23 mouse cellular contexts compared by ENCODE assay signal in the genomic region with DNA sequence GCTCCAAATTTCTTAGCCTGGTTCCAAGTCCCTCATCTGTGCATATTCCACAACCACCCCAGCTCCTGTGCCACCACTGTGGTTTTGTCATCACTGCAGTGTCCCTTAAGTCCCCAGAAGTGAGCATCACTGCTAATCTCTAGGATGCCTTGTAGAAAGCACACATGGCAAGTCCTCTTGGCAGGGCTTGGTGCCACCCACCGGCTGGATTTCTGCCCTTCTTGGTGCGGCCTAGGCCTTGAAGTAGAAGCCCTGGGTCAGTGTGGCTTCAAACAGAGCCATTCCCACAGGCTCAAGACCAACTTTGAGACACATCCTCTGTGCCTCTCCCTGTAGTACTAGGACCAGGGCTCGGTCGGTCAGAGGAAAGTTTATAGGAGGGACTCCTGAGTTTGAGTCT.
DNase-seq lines count a peak whose midpoint lies in the region; ATAC-seq and TF ChIP-seq lines count a peak whose summit lies in the region.
"Had no signal": no experiment of that assay in that cellular context is flagged by ENCODE, and none has a peak within 500 bp of the region (broad histone marks: within the 10 kb centered on the region; RNA-seq: fewer than 3 reads in every experiment).

No protein-coding gene starts in this region.

- H3K4me2 ChIP-seq in midbrain, postnatal 0 days (ENCODE audit: low read depth, low read length, poor library complexity, severe bottlenecking) = no peak overlapping the region
- H3K4me2 ChIP-seq in midbrain, embryonic 11.5 days = no peak overlapping the region

- intact Hi-C loops in left cerebral cortex, postnatal 4 days (cut with DNase I) = no loop called here
- intact Hi-C loops in left cerebral cortex, postnatal 10 days (cut with DNase I) = no loop called here

- no peaks in the 10 kb centered on the region for H3K27me3 ChIP-seq in midbrain, postnatal 0 days (ENCODE audit: insufficient read depth, low read length)
- H3K27me3 ChIP-seq in midbrain, embryonic 11.5 days (ENCODE audit: control insufficient read depth, insufficient read depth, low read length) = no peaks in the 10 kb centered on the region
- H3K27me3 ChIP-seq: CH12.LX had no signal

- no peaks in the 10 kb centered on the region for H3K36me3 ChIP-seq in midbrain, postnatal 0 days (ENCODE audit: insufficient read depth, low read length)
- H3K36me3 ChIP-seq in midbrain, embryonic 11.5 days (ENCODE audit: control insufficient read depth, insufficient read depth, low read length) = no peaks in the 10 kb centered on the region
- H3K36me3 ChIP-seq: G1E had no signal

- 92% methylated on average over 4 of the region's 4 CpGs for WGBS in midbrain, postnatal 0 days
- WGBS in midbrain, embryonic 11.5 days = 82% methylated on average over 4 of the region's 4 CpGs

- ATAC-seq in cerebellum, adult (ENCODE audit: insufficient number of reproducible peaks, low FRiP score, low TSS enrichment) = no peak
- ATAC-seq in midbrain, postnatal 0 days (ENCODE audit: low FRiP score) = no peak
- ATAC-seq in midbrain, embryonic 11.5 days (ENCODE audit: low FRiP score) = no peak
- ATAC-seq: activated CD4-positive, CD25-positive, alpha-beta regulatory T cell, adult 4 months; CD4-positive, CD25-positive, alpha-beta regulatory T cell, adult 4 months; Patski had no signal

- H3K9ac ChIP-seq in midbrain, postnatal 0 days (replicated peaks; ENCODE audit: low read length, poor library complexity, severe bottlenecking) = no peak overlapping the region
- H3K9ac ChIP-seq in midbrain, embryonic 11.5 days (ENCODE audit: low read length) = no peak overlapping the region

- H3K4me3 ChIP-seq in midbrain, postnatal 0 days (ENCODE audit: low read depth, low read length) = no peak overlapping the region
- no peak overlapping the region for H3K4me3 ChIP-seq in midbrain, embryonic 11.5 days (ENCODE audit: low read depth, low read length)

- no peaks in the 10 kb centered on the region for H3K9me3 ChIP-seq in midbrain, postnatal 0 days (ENCODE audit: low read length)
- no peaks in the 10 kb centered on the region for H3K9me3 ChIP-seq in midbrain, embryonic 11.5 days (ENCODE audit: control insufficient read depth, low read length)
- H3K9me3 ChIP-seq: G1E had no signal

- DNase-seq in cerebellum, postnatal 10 days = peak; percentile 65 to 82
- DNase-seq in cerebellum, adult 11 months = no peak
- DNase-seq in cerebellum, postnatal 14 days = peak; percentile 55 to 56
- peak; percentile 72 for DNase-seq in left cerebral cortex, postnatal 4 days
- DNase-seq in left cerebral cortex, postnatal 10 days (ENCODE audit: extremely low spot score in 1 of 2, low spot score in 2 of 2) = no peak
- DNase-seq in midbrain, postnatal 0 days (ENCODE audit: low spot score) = peak; percentile 14
- no peak for DNase-seq in midbrain, embryonic 11.5 days (ENCODE audit: low spot score, missing footprints)
- DNase-seq: adrenal gland, adult 2 months; adrenal gland, adult 8-10 months; adrenal gland, postnatal 10 days; adrenal gland, postnatal 14 days; adrenal gland, postnatal 25 days; adrenal gland, postnatal 36 days; B cell, adult 2 months; cerebellum, adult 11-12 months; cerebellum, adult 18-20 months; cerebellum, adult 2 months had no signal

- H3K4me1 ChIP-seq in midbrain, postnatal 0 days (ENCODE audit: insufficient read depth, low read length) = 0 out of 2 replicates have a peak, but pooled peaks cover 9% of the 10 kb centered on the region
- H3K4me1 ChIP-seq in midbrain, embryonic 11.5 days (ENCODE audit: control insufficient read depth, insufficient read depth, low read length) = no peaks in the 10 kb centered on the region

- no peak for TF ChIP-seq CTCF in midbrain, postnatal 0 days (IDR thresholded peaks at IDR 0.05)

- no peak overlapping the region for H3K27ac ChIP-seq in midbrain, postnatal 0 days (ENCODE audit: low read depth, low read length)
- H3K27ac ChIP-seq in midbrain, embryonic 11.5 days (ENCODE audit: low read depth, low read length) = no peak overlapping the region

Comparison
In these comparisons a context has a peak if more than half of its experiments do, and no peak if none do; other contexts are left out.
1. DNase-seq: peak in cerebellum, postnatal 10 days (2 of 2), cerebellum, postnatal 14 days (2 of 2), left cerebral cortex, postnatal 4 days (single experiment) and midbrain, postnatal 0 days (single experiment); none in cerebellum, adult 11 months (single experiment), left cerebral cortex, postnatal 10 days (0 of 2) and midbrain, embryonic 11.5 days (single experiment).